Mouse (Mus musculus) mouse embryonic stem cell (cell line): Measurements from ENCODE around the gene Epyc.

ENCODE experiments used
- in situ Hi-C, 2 experiments: fragments of 300-500 bp; cut with MboI; formaldehyde crosslinking; loops; 1 replicate in 1 of 2; 3 replicates in 1 of 2; pipeline ENCODE4 v1.14.3; 2019 to 2020; ENCODE audit warnings: low sequenced_read_pairs in 2 of 2, low pct_unique_long_range_greater_than_20kb in 1 of 2, mixed read lengths in 1 of 2; ENCODE audit not compliant: unreplicated experiment in 1 of 2

Gene Epyc

DNA sequence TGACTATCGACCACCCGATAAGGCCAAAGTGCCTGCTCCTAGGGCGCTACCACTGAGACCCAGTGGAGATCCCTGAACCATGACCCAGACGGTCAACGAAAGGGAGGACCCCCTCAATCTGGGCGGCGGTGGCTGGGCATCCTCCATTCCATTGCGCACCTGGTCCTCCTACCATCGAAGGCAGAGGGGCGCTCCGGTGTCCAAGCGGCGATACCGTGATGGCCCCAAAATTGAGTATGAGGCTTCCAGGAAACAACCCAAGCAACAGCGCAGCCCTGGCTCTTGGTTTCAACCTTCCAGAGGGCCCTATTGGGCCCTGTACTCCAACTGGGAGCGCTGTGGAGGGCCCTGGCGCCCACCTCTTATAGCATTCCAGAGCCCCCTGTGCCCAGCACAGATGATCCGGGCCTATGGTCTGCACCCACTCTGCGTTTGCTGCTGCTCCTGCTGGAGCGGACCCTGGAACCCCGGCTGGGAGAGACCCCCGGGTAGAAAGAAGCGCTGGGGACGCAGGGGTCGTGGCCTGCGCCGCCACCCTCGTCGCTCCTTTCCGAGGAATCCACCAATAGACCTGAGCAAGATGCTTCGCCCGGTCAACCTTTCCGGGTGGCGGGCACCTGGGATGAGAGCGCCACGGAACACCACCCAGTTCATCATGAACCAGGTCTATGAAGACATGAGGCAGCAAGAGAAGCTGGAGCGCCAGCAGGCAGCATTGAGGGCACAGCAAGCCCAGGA, 49.7 kb downstream of the Epyc start:
- in situ Hi-C loops = loop anchor here (10.0 to 25.0 kb wide), 2 partner anchors 319 to 331 kb away; no protein-coding TSS in a partner anchor

DNA sequence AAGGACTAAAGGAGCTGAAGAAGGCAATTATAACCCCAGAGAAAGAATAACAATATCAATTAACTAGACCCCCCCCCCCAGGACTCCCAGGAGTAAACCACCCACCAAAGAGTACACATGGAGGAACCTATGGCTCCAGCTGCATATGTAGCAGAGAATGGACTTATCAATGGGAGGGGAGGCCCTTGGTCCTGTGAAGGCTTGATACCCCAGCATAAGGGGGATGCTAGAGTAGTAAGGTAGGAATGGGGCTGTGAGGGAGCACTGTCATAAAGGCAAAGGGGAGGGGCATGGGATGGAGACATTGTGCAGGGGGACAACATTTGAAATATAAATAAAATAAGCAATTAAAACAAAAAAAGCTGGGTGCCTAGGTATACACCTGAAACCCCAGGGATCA, 58.5 kb downstream of the Epyc start:
- in situ Hi-C loops = no loop called here

DNA sequence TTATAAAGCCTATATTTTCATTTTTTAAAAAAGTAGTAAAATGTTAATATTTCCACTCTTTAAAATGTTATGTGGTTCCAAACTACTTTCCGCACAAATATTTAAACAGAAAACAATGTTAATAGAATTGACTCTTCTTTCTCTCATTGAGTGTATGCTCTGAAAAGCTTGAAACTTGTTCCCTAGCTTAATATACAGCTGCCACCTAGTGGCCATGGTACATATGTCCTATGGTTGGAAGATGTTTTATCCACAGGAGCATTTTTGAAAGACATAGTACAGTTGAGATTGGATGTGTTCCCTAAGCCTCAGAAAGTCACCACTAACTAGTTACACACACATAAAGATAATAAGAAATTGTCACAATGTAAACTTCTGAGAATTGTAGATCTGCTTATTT, 60.7 kb downstream of the Epyc start:
- in situ Hi-C loops = no loop called here

DNA sequence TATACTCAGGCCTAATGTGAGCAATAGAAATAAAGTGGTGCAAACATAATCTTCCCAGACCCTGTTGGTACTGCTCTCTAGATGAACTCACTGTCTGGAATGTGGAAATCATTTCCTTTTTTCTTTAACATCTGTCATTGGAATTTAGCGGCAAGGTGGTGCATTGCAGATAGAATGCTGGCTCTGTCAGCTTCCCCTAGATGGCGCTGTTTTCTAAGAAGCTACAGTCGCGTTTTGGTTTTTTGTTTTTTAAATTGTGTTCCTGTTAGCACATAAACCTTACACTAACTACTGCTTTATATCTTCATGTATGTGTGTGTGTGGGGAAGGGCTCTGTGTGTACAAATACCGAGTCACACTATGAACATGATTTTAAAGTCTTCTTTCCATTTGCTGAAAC, 68.8 kb downstream of the Epyc start:
- in situ Hi-C loops = no loop called here

DNA sequence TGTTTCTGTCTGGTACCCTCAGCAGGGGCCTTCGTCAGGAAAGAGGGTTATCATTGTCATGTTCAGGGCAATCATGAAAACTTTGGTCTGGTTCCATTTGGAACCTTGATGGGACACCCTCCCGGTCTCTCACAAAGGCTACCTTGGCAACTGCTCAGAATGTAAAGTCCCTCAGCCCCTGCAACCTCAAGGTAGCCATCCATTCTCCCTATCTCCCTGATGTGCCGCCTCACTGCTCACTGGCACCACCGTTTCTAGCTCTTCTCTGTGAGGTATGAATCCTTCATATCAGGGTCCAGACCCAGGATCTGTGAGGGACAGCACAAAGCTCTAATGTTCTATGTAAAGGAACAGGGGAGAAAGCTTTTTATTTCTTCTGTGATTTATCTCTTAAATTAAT, 70.7 kb downstream of the Epyc start:
- in situ Hi-C loops = no loop called here

- in situ Hi-C loops = no loop called here
These were observed 71.5 kb downstream of the Epyc start for GRCm38 (mm10) chr10:97715289-97715906.

GRCm38 (mm10) chr10:97717233-97717632, 73.4 kb downstream of the Epyc start:
- in situ Hi-C loops = no loop called here

GRCm38 (mm10) chr10:97718021-97718420, 74.2 kb downstream of the Epyc start:
- in situ Hi-C loops = no loop called here

- in situ Hi-C loops = no loop called here
These were observed 76.8 kb downstream of the Epyc start for GRCm38 (mm10) chr10:97720625-97721024.

- in situ Hi-C loops = no loop called here
These were observed 78.8 kb downstream of the Epyc start for GRCm38 (mm10) chr10:97722709-97723108.

- in situ Hi-C loops = loop anchor here in 1 of 2 experiments (25.0 kb wide), 1 partner anchor 411 kb away; no protein-coding TSS in a partner anchor
These were observed 82.1 kb downstream of the Epyc start for GRCm38 (mm10) chr10:97725929-97726328.

- in situ Hi-C loops = loop anchor here in 1 of 2 experiments (25.0 kb wide), 1 partner anchor 411 kb away; no protein-coding TSS in a partner anchor
These were observed 82.8 kb downstream of the Epyc start, which contains the start of gene C030005K15Rik for GRCm38 (mm10) chr10:97726655-97727054. C030005K15Rik (minus strand) TSS chr10:97726755.
